Mouse (Mus musculus) cerebral cortex, adult 2 months (tissue): ENCODE results near the gene Frg2f1.

Experiments
- WGBS: fragments of 180-500 bp; shearing (Covaris S2); methylation state at CpG from one replicate; pipeline ENCODE4 v1.1.7; 2018; 5-methylcytosine and 5-hydroxymethylcytosine counted together

The Frg2f1 gene

DNA sequence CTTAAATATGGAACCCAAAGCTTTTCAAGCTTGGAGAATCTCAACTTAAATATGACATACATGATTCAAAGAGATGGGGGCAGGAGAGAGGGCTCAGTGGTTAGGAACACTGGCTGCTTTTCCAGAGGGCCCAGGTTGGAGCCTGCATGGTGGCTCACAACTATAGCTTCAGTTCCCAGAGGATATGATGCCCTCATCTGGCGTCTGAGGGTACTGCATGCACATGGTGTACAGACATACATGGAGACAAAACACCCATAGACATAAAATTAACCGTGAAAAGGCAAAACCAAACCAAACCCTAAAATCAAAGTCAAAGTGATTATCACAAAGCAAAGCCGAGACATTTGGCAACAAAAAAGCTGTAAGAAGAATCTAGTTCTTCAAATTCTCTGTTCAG, 48.5 kb downstream of the Frg2f1 start:
- 71% methylated on average over 3 of the region's 3 CpGs for WGBS

DNA sequence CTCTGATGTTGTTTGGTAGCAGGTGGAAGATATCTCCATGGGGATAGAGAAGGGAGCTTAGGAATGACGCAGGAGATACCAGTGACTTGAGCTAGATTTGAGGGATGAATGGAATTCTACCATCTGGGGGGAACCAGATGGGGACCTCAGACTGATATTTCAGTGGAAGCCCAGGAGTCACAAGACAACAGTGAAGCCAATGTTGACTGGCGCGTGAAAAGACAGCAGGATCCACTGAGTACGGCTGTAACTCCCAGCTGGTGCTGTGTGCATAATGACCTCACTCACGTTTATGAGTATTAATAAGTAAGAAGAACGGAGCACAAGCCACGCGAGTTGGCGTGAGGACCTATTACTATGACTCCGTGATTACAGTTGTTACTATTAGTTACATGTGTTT, 49.7 kb downstream of the Frg2f1 start:
- WGBS, result 77% methylated on average over 10 of the region's 10 CpGs

DNA sequence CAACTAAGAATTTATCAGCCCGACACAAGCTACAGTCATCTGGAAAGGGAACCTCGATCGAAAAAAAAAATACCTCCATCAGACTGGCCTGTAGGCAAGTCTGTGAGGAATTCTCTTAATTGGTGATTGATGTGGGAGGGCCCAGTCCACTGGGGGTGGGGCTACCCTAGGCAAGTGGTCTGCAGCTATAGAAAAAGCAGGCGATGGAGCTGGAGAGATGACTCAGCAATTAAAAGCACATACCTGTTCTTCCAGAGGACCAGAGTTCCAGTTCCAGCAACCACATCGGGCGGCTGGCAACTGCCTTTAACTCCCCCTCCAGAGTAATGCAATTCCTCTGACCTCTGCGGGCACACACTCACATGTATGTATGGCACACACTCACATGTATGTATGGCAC, 54.4 kb downstream of the Frg2f1 start:
- 84% methylated on average over 7 of the region's 7 CpGs for WGBS

DNA sequence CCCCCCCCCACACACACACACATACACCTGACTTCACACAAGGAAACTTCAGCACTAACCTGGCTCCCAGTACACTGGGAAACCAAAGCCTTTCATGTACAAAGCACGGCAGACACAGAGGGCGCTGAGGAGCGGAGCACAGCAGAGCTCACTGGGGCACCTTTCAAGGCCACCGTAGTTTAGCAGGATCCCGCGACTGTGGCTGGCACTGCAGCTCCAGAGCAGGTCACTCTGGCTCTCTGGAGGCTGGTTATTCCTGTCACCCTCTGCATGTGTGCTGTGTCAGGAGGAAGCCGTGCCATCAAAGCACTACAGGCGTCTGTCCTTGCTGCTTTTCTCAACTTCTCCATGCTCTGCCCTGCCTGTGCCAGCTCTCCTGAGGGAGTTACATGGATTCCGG, 56.3 kb downstream of the Frg2f1 start:
- WGBS, result 72% methylated on average over 9 of the region's 9 CpGs
